9 mouse cellular contexts compared by ENCODE assay signal in genomic region chr11:50222559-50223276, GRCm38 (mm10). TPM values are rescaled to one million over a fixed set of nuclear protein-coding genes. Genes with fewer than 3 reads are reported as not detected.
DNase-seq lines count a peak whose midpoint lies in the region; ATAC-seq and TF ChIP-seq lines count a peak whose summit lies in the region.
"Had no signal": no experiment of that assay in that cellular context is flagged by ENCODE, and none has a peak within 500 bp of the region (broad histone marks: within the 10 kb centered on the region; RNA-seq: fewer than 3 reads in every experiment).

No protein-coding gene starts in this region.

- peak overlapping the region; percentile 97; the same call in 1 of the 2 replicates for H3K4me3 ChIP-seq in intestine, embryonic 16.5 days (ENCODE audit: low read length)
- H3K4me3 ChIP-seq in liver, embryonic 15.5 days (replicated peaks) = peak overlapping the region; percentile 94
- no peak overlapping the region for H3K4me3 ChIP-seq in lung, postnatal 0 days (ENCODE audit: low read depth, low read length)
- H3K4me3 ChIP-seq: heart, embryonic 10.5 days had no signal

- H3K27ac ChIP-seq in intestine, embryonic 16.5 days (ENCODE audit: low read length) = no peak overlapping the region
- peak overlapping the region; percentile 97; the same call in 1 of the 2 replicates for H3K27ac ChIP-seq in liver, embryonic 15.5 days (replicated peaks)
- H3K27ac ChIP-seq in lung, postnatal 0 days (ENCODE audit: low read length) = no peak overlapping the region
- H3K27ac ChIP-seq: heart, embryonic 10.5 days had no signal

- DNase-seq in cerebellum, adult 9-10 months = peak; percentile 37
- no peak for DNase-seq in cerebellum, adult 11-12 months
- peak; percentile 43 for DNase-seq in A20 (ENCODE audit: low read depth, low spot score)
- DNase-seq in urinary bladder, postnatal 14 days (ENCODE audit: low spot score) = no peak
- DNase-seq in lung, postnatal 4 days = no peak
- no peak for DNase-seq in lung, postnatal 0 days (ENCODE audit: low spot score)

- H3K4me1 ChIP-seq in intestine, embryonic 16.5 days (ENCODE audit: control insufficient read depth, insufficient read depth, low read length) = peaks cover 26% of the 10 kb centered on the region
- peaks cover 69% of the 10 kb centered on the region for H3K4me1 ChIP-seq in liver, embryonic 15.5 days (replicated peaks)
- H3K4me1 ChIP-seq in lung, postnatal 0 days (ENCODE audit: insufficient read depth, low read depth, low read length) = peaks cover 11% of the 10 kb centered on the region; the same call in 1 of the 2 replicates

- no peak overlapping the region; the same call in 1 of the 2 replicates for H3K9ac ChIP-seq in intestine, embryonic 16.5 days (ENCODE audit: low read depth, low read length)
- peak overlapping the region; percentile 99; the same call in 1 of the 2 replicates for H3K9ac ChIP-seq in liver, embryonic 15.5 days
- no peak overlapping the region for H3K9ac ChIP-seq in lung, postnatal 0 days (replicated peaks; ENCODE audit: low read depth)

- WGBS in intestine, embryonic 16.5 days = 54% methylated on average over 7 of the region's 7 CpGs
- WGBS in liver, embryonic 15.5 days (ENCODE audit: insufficient replicate concordance) = 57% methylated on average over 7 of the region's 7 CpGs
- WGBS in lung, postnatal 0 days = 73% methylated on average over 7 of the region's 7 CpGs

- no peak for TF ChIP-seq EP300 in lung, postnatal 0 days (IDR thresholded peaks at IDR 0.05)

- no peak for TF ChIP-seq CTCF in lung, postnatal 0 days (IDR thresholded peaks at IDR 0.05)

- no peaks in the 10 kb centered on the region for H3K36me3 ChIP-seq in intestine, embryonic 16.5 days (ENCODE audit: control insufficient read depth, insufficient read depth, low read length)
- H3K36me3 ChIP-seq in liver, embryonic 15.5 days (replicated peaks) = no peaks in the 10 kb centered on the region; the same call in 1 of the 2 replicates
- no peaks in the 10 kb centered on the region for H3K36me3 ChIP-seq in lung, postnatal 0 days (ENCODE audit: insufficient read depth, low read length)
- H3K36me3 ChIP-seq: heart, embryonic 10.5 days had no signal

- no peaks in the 10 kb centered on the region for H3K27me3 ChIP-seq in intestine, embryonic 16.5 days (replicated peaks; ENCODE audit: control insufficient read depth, insufficient read depth, low read length)
- no peaks in the 10 kb centered on the region for H3K27me3 ChIP-seq in liver, embryonic 15.5 days
- H3K27me3 ChIP-seq in lung, postnatal 0 days (replicated peaks; ENCODE audit: insufficient read depth, low read length) = no peaks in the 10 kb centered on the region

- ATAC-seq in intestine, embryonic 16.5 days = no peak
- no peak for ATAC-seq in liver, embryonic 15.5 days (ENCODE audit: insufficient read depth)
- ATAC-seq in lung, postnatal 0 days = no peak

- H3K9me3 ChIP-seq in intestine, embryonic 16.5 days (ENCODE audit: control insufficient read depth, low read length) = no peaks in the 10 kb centered on the region
- no peaks in the 10 kb centered on the region for H3K9me3 ChIP-seq in liver, embryonic 15.5 days (replicated peaks)
- no peaks in the 10 kb centered on the region for H3K9me3 ChIP-seq in lung, postnatal 0 days (ENCODE audit: low read length)
- H3K9me3 ChIP-seq: heart, embryonic 10.5 days had no signal

- peak overlapping the region; percentile 89 for H3K4me2 ChIP-seq in intestine, embryonic 16.5 days (ENCODE audit: low read depth, low read length)
- H3K4me2 ChIP-seq in liver, embryonic 15.5 days = peak overlapping the region; percentile 86
- H3K4me2 ChIP-seq in lung, postnatal 0 days (replicated peaks; ENCODE audit: low read depth, low read length) = no peak overlapping the region

RNA-seq across cellular contexts. Expression of gene Mgat4b, which starts 12.0 kb away (rescaled TPM):
- polyA plus RNA-seq in intestine, embryonic 16.5 days (2015; fragmentation: Nextera tagmentation; extraction: Ambion mirVana) = 7.6 and 8.2 TPM in 2 replicates
- polyA plus RNA-seq in liver, embryonic 15.5 days (2015; fragmentation: Nextera tagmentation; extraction: Ambion mirVana) = 12.7 and 14.9 TPM in 2 replicates
- 43.4 and 44.4 TPM in 2 replicates for polyA plus RNA-seq in lung, postnatal 0 days (2015; fragmentation: Nextera tagmentation; extraction: Ambion mirVana)

RNA-seq across cellular contexts. Expression of gene Sqstm1, which starts 12.1 kb away (rescaled TPM):
- polyA plus RNA-seq in intestine, embryonic 16.5 days (2015; fragmentation: Nextera tagmentation; extraction: Ambion mirVana) = 193 and 196 TPM in 2 replicates
- polyA plus RNA-seq in liver, embryonic 15.5 days (2015; fragmentation: Nextera tagmentation; extraction: Ambion mirVana) = 161 and 189 TPM in 2 replicates
- polyA plus RNA-seq in lung, postnatal 0 days (2015; fragmentation: Nextera tagmentation; extraction: Ambion mirVana) = 405 and 426 TPM in 2 replicates

RNA-seq across cellular contexts. Expression of gene Ltc4s, which starts 15.7 kb away (rescaled TPM):
- 4.3 and 5.1 TPM in 2 replicates for polyA plus RNA-seq in intestine, embryonic 16.5 days (2015; fragmentation: Nextera tagmentation; extraction: Ambion mirVana)
- polyA plus RNA-seq in liver, embryonic 15.5 days (2015; fragmentation: Nextera tagmentation; extraction: Ambion mirVana) = 0.46 and 0.51 TPM in 2 replicates
- 21.8 and 21.9 TPM in 2 replicates for polyA plus RNA-seq in lung, postnatal 0 days (2015; fragmentation: Nextera tagmentation; extraction: Ambion mirVana)

RNA-seq across cellular contexts. Expression of gene Mrnip, which starts 48.5 kb away (rescaled TPM):
- polyA plus RNA-seq in intestine, embryonic 16.5 days (2015; fragmentation: Nextera tagmentation; extraction: Ambion mirVana) = 10.3 and 12.4 TPM in 2 replicates
- 7.6 and 8.4 TPM in 2 replicates for polyA plus RNA-seq in liver, embryonic 15.5 days (2015; fragmentation: Nextera tagmentation; extraction: Ambion mirVana)
- polyA plus RNA-seq in lung, postnatal 0 days (2015; fragmentation: Nextera tagmentation; extraction: Ambion mirVana) = 6.9 and 9.0 TPM in 2 replicates

Comparison
In these comparisons a context has a peak if more than half of its experiments do, and no peak if none do; other contexts are left out.
1. DNase-seq: peak in cerebellum, adult 9-10 months (single experiment) and A20 (single experiment); none in cerebellum, adult 11-12 months (single experiment), urinary bladder, postnatal 14 days (single experiment), lung, postnatal 4 days (0 of 2) and lung, postnatal 0 days (single experiment).